Comparison of ENCODE assay signal across 11 mouse cellular contexts in genomic region chr19:6445761-6446423, GRCm38 (mm10). TPM values are rescaled to one million over a fixed set of nuclear protein-coding genes. Genes with fewer than 3 reads are reported as not detected.
DNase-seq lines count a peak whose midpoint lies in the region; ATAC-seq lines count a peak whose summit lies in the region.
"Had no signal": no experiment of that assay in that cellular context is flagged by ENCODE, and none has a peak within 500 bp of the region (broad histone marks: within the 10 kb centered on the region; RNA-seq: fewer than 3 reads in every experiment).

No protein-coding gene starts in this region.

- 0 out of 2 replicates have a peak overlapping the region, but pooled peaks have one; percentile 10 for H3K9ac ChIP-seq in kidney, embryonic 15.5 days
- H3K9ac ChIP-seq in forebrain, embryonic 12.5 days, result no peak overlapping the region
- peak overlapping the region; percentile 46; the same call in 1 of the 2 replicates for H3K9ac ChIP-seq in midbrain, embryonic 12.5 days (replicated peaks)
- H3K9ac ChIP-seq: limb, embryonic 15.5 days had no signal

- H3K4me2 ChIP-seq in kidney, embryonic 15.5 days, result peak overlapping the region; percentile 36
- peak overlapping the region; percentile 40 for H3K4me2 ChIP-seq in forebrain, embryonic 12.5 days
- H3K4me2 ChIP-seq in midbrain, embryonic 12.5 days (replicated peaks), result peak overlapping the region; percentile 41
- H3K4me2 ChIP-seq: limb, embryonic 15.5 days had no signal

- H3K27ac ChIP-seq in kidney, embryonic 15.5 days, result peak overlapping the region; percentile 62
- H3K27ac ChIP-seq in forebrain, embryonic 12.5 days, result peak overlapping the region; percentile 80
- peak overlapping the region; percentile 84 for H3K27ac ChIP-seq in midbrain, embryonic 12.5 days (replicated peaks)
- H3K27ac ChIP-seq: limb, embryonic 15.5 days had no signal

- 0 out of 2 replicates have a peak, but pooled peaks cover 6% of the 10 kb centered on the region for H3K27me3 ChIP-seq in kidney, embryonic 15.5 days
- peaks cover 13% of the 10 kb centered on the region for H3K27me3 ChIP-seq in forebrain, embryonic 12.5 days
- no peaks in the 10 kb centered on the region; the same call in 1 of the 2 replicates for H3K27me3 ChIP-seq in midbrain, embryonic 12.5 days

- no peaks in the 10 kb centered on the region for H3K36me3 ChIP-seq in kidney, embryonic 15.5 days
- no peaks in the 10 kb centered on the region for H3K36me3 ChIP-seq in forebrain, embryonic 12.5 days (replicated peaks)
- no peaks in the 10 kb centered on the region for H3K36me3 ChIP-seq in midbrain, embryonic 12.5 days
- H3K36me3 ChIP-seq: limb, embryonic 15.5 days had no signal

- DNase-seq in kidney, postnatal 36 days, result no peak
- peak; percentile 42 to 43 for DNase-seq in B cell, adult 2 months
- DNase-seq in gastrocnemius, postnatal 4 days (ENCODE audit: low spot score in 2 of 2), result no peak
- no peak for DNase-seq in gastrocnemius, postnatal 14 days
- DNase-seq in testis, postnatal 14 days (ENCODE audit: low spot score), result no peak
- DNase-seq: cerebellum, adult 2 months had no signal

- ATAC-seq in kidney, embryonic 15.5 days (replicated peaks; ENCODE audit: low FRiP score), result peak; percentile 83
- ATAC-seq in forebrain, embryonic 12.5 days (ENCODE audit: low FRiP score), result peak; percentile 93
- peak; percentile 87 for ATAC-seq in midbrain, embryonic 12.5 days (ENCODE audit: low FRiP score, low read depth)

- H3K4me1 ChIP-seq in kidney, embryonic 15.5 days, result peaks cover 35% of the 10 kb centered on the region
- peaks cover 64% of the 10 kb centered on the region for H3K4me1 ChIP-seq in forebrain, embryonic 12.5 days
- peaks cover 62% of the 10 kb centered on the region for H3K4me1 ChIP-seq in midbrain, embryonic 12.5 days

- WGBS in kidney, embryonic 15.5 days, result 31% methylated on average over 10 of the region's 10 CpGs
- 3% methylated on average over 10 of the region's 10 CpGs for WGBS in forebrain, embryonic 12.5 days
- WGBS in midbrain, embryonic 12.5 days, result 4% methylated on average over 10 of the region's 10 CpGs

- H3K9me3 ChIP-seq in kidney, embryonic 15.5 days (replicated peaks), result no peaks in the 10 kb centered on the region
- H3K9me3 ChIP-seq in forebrain, embryonic 12.5 days, result no peaks in the 10 kb centered on the region
- H3K9me3 ChIP-seq in midbrain, embryonic 12.5 days, result no peaks in the 10 kb centered on the region
- H3K9me3 ChIP-seq: limb, embryonic 15.5 days had no signal

- no peak overlapping the region for H3K4me3 ChIP-seq in kidney, embryonic 15.5 days (replicated peaks)
- no peak overlapping the region; the same call in 1 of the 2 replicates for H3K4me3 ChIP-seq in forebrain, embryonic 12.5 days (replicated peaks)
- H3K4me3 ChIP-seq in midbrain, embryonic 12.5 days, result no peak overlapping the region
- H3K4me3 ChIP-seq: limb, embryonic 15.5 days had no signal

- intact Hi-C loops in gastrocnemius, postnatal 14 days (cut with DNase I; ENCODE audit: low total_unique reads), result no loop called here

RNA-seq across cellular contexts. Expression of gene Nrxn2, which starts 27.4 kb away (rescaled TPM):
- polyA plus RNA-seq in kidney, embryonic 15.5 days (2015; fragmentation: Nextera tagmentation; extraction: Ambion mirVana), result 6.3 TPM in 2 replicates
- polyA plus RNA-seq in forebrain, embryonic 12.5 days (2016; fragmentation: Nextera tagmentation; extraction: Ambion mirVana), result 17.1 and 17.6 TPM in 2 replicates
- polyA plus RNA-seq in midbrain, embryonic 12.5 days (2016; fragmentation: Nextera tagmentation; extraction: Ambion mirVana), result 16.0 and 22.5 TPM in 2 replicates
- total RNA-seq in gastrocnemius, postnatal 4 days (2021), result 1 to 10 TPM; 3.4 to 3.7 TPM
- total RNA-seq in gastrocnemius, postnatal 14 days (2021), result 1 to 10 TPM; 1.5 to 2.9 TPM
- total RNA-seq: megakaryocyte-erythroid progenitor cell, adult 5-6 weeks had no signal

RNA-seq across cellular contexts. Expression of gene Rasgrp2, which starts 46.8 kb away (rescaled TPM):
- polyA plus RNA-seq in kidney, embryonic 15.5 days (2015; fragmentation: Nextera tagmentation; extraction: Ambion mirVana), result 89.5 and 97.6 TPM in 2 replicates
- 13.1 and 15.1 TPM in 2 replicates for polyA plus RNA-seq in forebrain, embryonic 12.5 days (2016; fragmentation: Nextera tagmentation; extraction: Ambion mirVana)
- 21.5 and 21.6 TPM in 2 replicates for polyA plus RNA-seq in midbrain, embryonic 12.5 days (2016; fragmentation: Nextera tagmentation; extraction: Ambion mirVana)
- 10 to 100 TPM; 37.4 to 40.2 TPM for total RNA-seq in gastrocnemius, postnatal 4 days (2021)
- total RNA-seq in gastrocnemius, postnatal 14 days (2021), result 10 to 100 TPM; 24.0 to 37.6 TPM

Comparison
In these comparisons a context has a peak if more than half of its experiments do, and no peak if none do; other contexts are left out.
1. DNase-seq: peak in B cell, adult 2 months (2 of 2); none in kidney, postnatal 36 days (0 of 2), gastrocnemius, postnatal 4 days (0 of 2), gastrocnemius, postnatal 14 days (single experiment) and testis, postnatal 14 days (single experiment).
2. Peak in every context shown above with its lines, with median percentiles within 50 percentile points of each other: ATAC-seq, H3K27ac ChIP-seq and H3K4me2 ChIP-seq.